Comparison of ENCODE assay signal across 8 mouse cellular contexts in the genomic region with DNA sequence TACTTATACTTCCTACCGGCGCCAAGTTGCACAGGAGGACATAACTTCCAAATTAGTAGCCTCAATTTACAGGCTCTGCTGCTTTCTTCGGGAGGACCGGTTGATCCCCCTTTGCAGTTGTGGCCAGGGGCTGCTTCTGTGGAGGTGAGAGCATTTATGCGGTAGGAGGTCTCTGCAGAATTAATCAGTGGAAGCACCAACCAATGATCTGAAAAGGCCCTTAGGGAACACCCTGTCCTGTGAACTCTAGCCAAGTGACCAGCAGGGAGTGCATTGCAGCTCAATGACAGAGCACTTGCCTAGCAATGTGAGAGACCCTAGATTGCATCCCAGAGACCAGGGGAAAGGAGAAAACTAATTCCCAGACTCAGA. TPM values are rescaled to one million over a fixed set of nuclear protein-coding genes. Genes with fewer than 3 reads are reported as not detected.
DNase-seq lines count a peak whose midpoint lies in the region; ATAC-seq lines count a peak whose summit lies in the region.

No protein-coding gene starts in this region.

- peaks cover 16% of the 10 kb centered on the region for H3K4me1 ChIP-seq in hindbrain, embryonic 14.5 days (replicated peaks; ENCODE audit: control insufficient read depth, insufficient read depth, low read length)

- H3K4me2 ChIP-seq in hindbrain, embryonic 14.5 days (replicated peaks): peak overlapping the region; percentile 93

- no peaks in the 10 kb centered on the region for H3K9me3 ChIP-seq in hindbrain, embryonic 14.5 days (ENCODE audit: control insufficient read depth, low read length)

- no peaks in the 10 kb centered on the region for H3K36me3 ChIP-seq in hindbrain, embryonic 14.5 days (replicated peaks; ENCODE audit: control insufficient read depth, insufficient read depth)

- H3K27ac ChIP-seq in hindbrain, embryonic 14.5 days: peak overlapping the region; percentile 44

- peak; percentile 3; the same call in 1 of the 2 replicates for ATAC-seq in hindbrain, embryonic 14.5 days (ENCODE audit: low FRiP score)

- peak overlapping the region; percentile 93 for H3K4me3 ChIP-seq in hindbrain, embryonic 14.5 days (replicated peaks; ENCODE audit: low read length)

- no peak overlapping the region for H3K9ac ChIP-seq in hindbrain, embryonic 14.5 days

- DNase-seq in adrenal gland, postnatal 36 days: peak; percentile 32 to 49
- DNase-seq in adrenal gland, postnatal 25 days: no peak
- peak; percentile 22 for DNase-seq in ovary, postnatal 14 days (ENCODE audit: low spot score)
- no peak for DNase-seq in ovary, postnatal 10 days (ENCODE audit: low spot score)
- DNase-seq in hindbrain, embryonic 14.5 days (ENCODE audit: low spot score): peak; percentile 44
- peak; percentile 68 for DNase-seq in lung, postnatal 36 days
- no peak for DNase-seq in c-Kit-positive CD71-positive TER-119-positive erythroid progenitor cells, embryonic 14.5 days (ENCODE audit: low spot score)
- no peak for DNase-seq in layer of hippocampus, postnatal 36 days

- H3K27me3 ChIP-seq in hindbrain, embryonic 14.5 days (ENCODE audit: control insufficient read depth, insufficient read depth, low read length): no peaks in the 10 kb centered on the region

- 1% methylated on average over 5 of the region's 5 CpGs for WGBS in hindbrain, embryonic 14.5 days

RNA-seq across cellular contexts. Expression of a gene that starts 0.6 kb away (rescaled TPM):
- total RNA-seq in adrenal gland, postnatal 36 days (2021): 10 to 100 TPM; 28.6 to 35.8 TPM
- total RNA-seq in adrenal gland, postnatal 25 days (2021): 28.9 and 42.2 TPM in 2 replicates
- 18.1 and 18.7 TPM in 2 replicates for polyA plus RNA-seq in hindbrain, embryonic 14.5 days (2014; fragmentation: Nextera tagmentation; extraction: Ambion mirVana)
- 100 to 1,000 TPM in 1 of 2 experiments, 10 to 100 TPM in 1; 84.3 to 103 TPM for total RNA-seq in layer of hippocampus, postnatal 36 days (2021)

RNA-seq across cellular contexts. Expression of a gene that starts 41.0 kb away (rescaled TPM):
- 10 to 100 TPM; 20.8 to 31.3 TPM for total RNA-seq in adrenal gland, postnatal 36 days (2021)
- 23.1 and 25.0 TPM in 2 replicates for total RNA-seq in adrenal gland, postnatal 25 days (2021)
- polyA plus RNA-seq in hindbrain, embryonic 14.5 days (2014; fragmentation: Nextera tagmentation; extraction: Ambion mirVana): 11.9 and 13.6 TPM in 2 replicates
- 10 to 100 TPM; 22.5 to 25.5 TPM for total RNA-seq in layer of hippocampus, postnatal 36 days (2021)

Comparison
In these comparisons a context has a peak if more than half of its experiments do, and no peak if none do; other contexts are left out.
1. DNase-seq: peak in adrenal gland, postnatal 36 days (2 of 2), ovary, postnatal 14 days (single experiment), hindbrain, embryonic 14.5 days (single experiment) and lung, postnatal 36 days (single experiment); none in adrenal gland, postnatal 25 days (single experiment), ovary, postnatal 10 days (single experiment), c-Kit-positive CD71-positive TER-119-positive erythroid progenitor cells, embryonic 14.5 days (single experiment) and layer of hippocampus, postnatal 36 days (0 of 2).